Mouse (Mus musculus) left cerebral cortex, postnatal 36 days (tissue): Measurements from ENCODE around the gene Gdf2. TPM values are rescaled to one million over a fixed set of nuclear protein-coding genes. Genes with fewer than 3 reads are reported as not detected.
A peak's percentile ranks its signal among the peaks of the same experiment; 100 is the strongest.

ENCODE experiments used
- DNase-seq, 2 experiments: peaks; one replicate each; pipeline ENCODE4 v3.0.0; 2021 to 2022; ENCODE audit warnings: low spot score in 2 of 2, mixed read lengths in 1 of 2
- intact Hi-C: fragments of 180-260 bp; cut with DNase I; formaldehyde crosslinking; loops from one replicate; pipeline ENCODE4 v1.15.1; 2025
- total RNA-seq, 2 experiments: library from RNA; stranded (reverse); gene quantifications; 2 replicates each; pipeline ENCODE4 v1.2.3; 2021

Gdf2 gene
- total RNA-seq = not detected

- intact Hi-C loops = no loop called here
- no peak for DNase-seq
Measured at GRCm38 (mm10) chr14:33940739-33941138, at the start of gene Gdf2. Gene Gdf2 (plus strand): TSS chr14:33941039.

- intact Hi-C loops = no loop called here
Measured at GRCm38 (mm10) chr14:33891507-33891906, 49.3 kb upstream of the Gdf2 start.

GRCm38 (mm10) chr14:33895777-33896176, 45.1 kb upstream of the Gdf2 start:
- DNase-seq = peak; percentile 23 to 29
- intact Hi-C loops = loop anchor here (2.0 kb wide), 1 partner anchor 27 kb away; the partner anchor contains the start of gene Gdf10

More at GRCm38 (mm10) chr14:33891507-33891906, 49.3 kb upstream of the Gdf2 start:
- no peak for DNase-seq

- intact Hi-C loops = loop anchor here (2.0 kb wide), 1 partner anchor 26 kb away; the partner anchor contains the start of gene Gdf10
- DNase-seq = peak in 1 of 2 experiments; percentile 9
Measured at GRCm38 (mm10) chr14:33896628-33897300, 44.1 kb upstream of the Gdf2 start.

GRCm38 (mm10) chr14:33902783-33903182, 38.1 kb upstream of the Gdf2 start:
- DNase-seq = no peak
- intact Hi-C loops = no loop called here

- DNase-seq = no peak
- intact Hi-C loops = no loop called here
Measured at GRCm38 (mm10) chr14:33903199-33903598, 37.6 kb upstream of the Gdf2 start.

GRCm38 (mm10) chr14:33904851-33905250, 36.0 kb upstream of the Gdf2 start:
- intact Hi-C loops = no loop called here
- no peak for DNase-seq

GRCm38 (mm10) chr14:33913727-33914126, 27.1 kb upstream of the Gdf2 start:
- DNase-seq = no peak
- intact Hi-C loops = no loop called here

- intact Hi-C loops = no loop called here
- DNase-seq = no peak
Measured at GRCm38 (mm10) chr14:33914206-33914605, 26.6 kb upstream of the Gdf2 start.

- intact Hi-C loops = no loop called here
- no peak for DNase-seq
Measured at GRCm38 (mm10) chr14:33920727-33921559, 19.9 kb upstream of the Gdf2 start.

GRCm38 (mm10) chr14:33922771-33923167, 18.1 kb upstream of the Gdf2 start:
- intact Hi-C loops = loop anchor here (2.0 kb wide), 1 partner anchor 26 kb away; no protein-coding TSS in a partner anchor
- DNase-seq = no peak

GRCm38 (mm10) chr14:33923168-33924070, 17.4 kb upstream of the Gdf2 start, which contains the start of gene Gdf10:
Gene Gdf10 (plus strand): TSS chr14:33923587.
- peak; percentile 35 to 59 for DNase-seq
- intact Hi-C loops = loop anchor here (2.0 kb wide), 1 partner anchor 27 kb away; no protein-coding TSS in a partner anchor

GRCm38 (mm10) chr14:33931853-33932252, 9.0 kb upstream of the Gdf2 start:
- DNase-seq = no peak
- intact Hi-C loops = loop anchor here (5.0 kb wide), 1 partner anchor 105 kb away; no protein-coding TSS in a partner anchor

- peak; percentile 29 to 41 for DNase-seq
- intact Hi-C loops = loop anchor here (5.0 kb wide), 1 partner anchor 106 kb away; no protein-coding TSS in a partner anchor
Measured at GRCm38 (mm10) chr14:33932935-33933703, 7.7 kb upstream of the Gdf2 start.

- peak; percentile 41 to 54 for DNase-seq
- intact Hi-C loops = loop anchor here (1.0 to 5.0 kb wide), 3 partner anchors 107 to 260 kb away; no protein-coding TSS in a partner anchor
Measured at GRCm38 (mm10) chr14:33933778-33934317, 7.0 kb upstream of the Gdf2 start.

- DNase-seq = peak; percentile 66 to 67
- intact Hi-C loops = no loop called here
Measured at GRCm38 (mm10) chr14:33939117-33939516, 1.7 kb upstream of the Gdf2 start.

GRCm38 (mm10) chr14:33942222-33942621, 1.4 kb downstream of the Gdf2 start:
- intact Hi-C loops = no loop called here
- DNase-seq = no peak

GRCm38 (mm10) chr14:33946125-33946524, 5.3 kb downstream of the Gdf2 start:
- DNase-seq = no peak
- intact Hi-C loops = no loop called here
